Mouse (Mus musculus): ENCODE measurements around the gene Chchd1. TPM values are rescaled to one million over a fixed set of nuclear protein-coding genes. Genes with fewer than 3 reads are reported as not detected.
"Not testable (repeated sequence)": the region's sequence is repeated elsewhere in the genome, so short reads cannot be mapped to it uniquely, and the experiment has no call there.

The Chchd1 gene
- total RNA-seq, 2 experiments from 2014 or later, result 53.4 to 56.9 TPM

GRCm38 (mm10) chr14:20694884-20695760, 7.7 kb upstream of the Chchd1 start, which contains the start of gene Fut11:
Gene Fut11, plus strand, starts transcription at chr14:20694968.
- peak; percentile 86 to 88 for DNase-seq (ENCODE audit: low spot score in 2 of 2)
- no peak; the same call in 1 of the 2 replicates for TF ChIP-seq CTCF (conservative IDR thresholded peaks at IDR 0.05)
- H3K27ac ChIP-seq, result peak within 1 kb of the TSS; percentile 92
- peak within 1 kb of the TSS; percentile 100 for H3K4me3 ChIP-seq

GRCm38 (mm10) chr14:20695761-20696520, 6.9 kb upstream of the Chchd1 start:
- no peak for DNase-seq (ENCODE audit: low spot score in 2 of 2)
- Histone ChIP-seq H3K4me3 (peak overlapping the region; percentile 100), H3K27ac (peak overlapping the region; percentile 92)
- TF ChIP-seq CTCF (conservative IDR thresholded peaks at IDR 0.05), result no peak

- H3K4me3 ChIP-seq, result peak overlapping the region; percentile 100
- H3K27ac ChIP-seq, result peak overlapping the region; percentile 73
- DNase-seq (ENCODE audit: low spot score in 2 of 2), result peak; percentile 42 to 58
- peak; percentile 77 for TF ChIP-seq CTCF (conservative IDR thresholded peaks at IDR 0.05)
Observed at GRCm38 (mm10) chr14:20696986-20697385, 5.8 kb upstream of the Chchd1 start.

GRCm38 (mm10) chr14:20698515-20698914, 4.3 kb upstream of the Chchd1 start:
- Histone ChIP-seq H3K4me3 (peak overlapping the region; percentile 100), H3K27ac (peak overlapping the region; percentile 60; the same call in 1 of the 2 replicates)
- TF ChIP-seq CTCF (conservative IDR thresholded peaks at IDR 0.05), result no peak

GRCm38 (mm10) chr14:20700362-20700761, 2.4 kb upstream of the Chchd1 start:
- Histone ChIP-seq H3K4me3 (no peak overlapping the region), H3K27ac (no peak overlapping the region)
- no peak for DNase-seq (ENCODE audit: low spot score in 2 of 2)
- TF ChIP-seq CTCF (conservative IDR thresholded peaks at IDR 0.05), result no peak

More at GRCm38 (mm10) chr14:20698515-20698914, 4.3 kb upstream of the Chchd1 start:
- no peak for DNase-seq (ENCODE audit: low spot score in 2 of 2)

- H3K27ac ChIP-seq, result no peak overlapping the region; the same call in 1 of the 2 replicates
- no peak for TF ChIP-seq CTCF (conservative IDR thresholded peaks at IDR 0.05)
- H3K4me3 ChIP-seq, result peak overlapping the region; percentile 97
- no peak for DNase-seq (ENCODE audit: low spot score in 2 of 2)
Observed at GRCm38 (mm10) chr14:20701554-20701953, 1.3 kb upstream of the Chchd1 start.

- no peak for DNase-seq (ENCODE audit: low spot score in 2 of 2)
- H3K27ac ChIP-seq, result peak overlapping the region; percentile 96
- H3K4me3 ChIP-seq, result peak overlapping the region; percentile 97
- no peak for TF ChIP-seq CTCF (conservative IDR thresholded peaks at IDR 0.05)
Observed at GRCm38 (mm10) chr14:20702096-20702740, 588 bp upstream of the Chchd1 start.

GRCm38 (mm10) chr14:20703461-20703860, 655 bp downstream of the Chchd1 start:
- Histone ChIP-seq H3K27ac (peak overlapping the region; percentile 96), H3K4me3 (peak overlapping the region; percentile 97)
- DNase-seq (ENCODE audit: low spot score in 2 of 2), result not testable (repeated sequence)

- peak; percentile 85 to 89 for DNase-seq (ENCODE audit: low spot score in 2 of 2)
- Histone ChIP-seq H3K27ac (peak within 1 kb of the TSS; percentile 96), H3K4me3 (peak within 1 kb of the TSS; percentile 76)
- TF ChIP-seq CTCF (conservative IDR thresholded peaks at IDR 0.05), result peak; percentile 33
Observed at GRCm38 (mm10) chr14:20707201-20708190, 4.7 kb downstream of the Chchd1 start, which contains the start of gene Zswim8. Gene Zswim8, plus strand, starts transcription at chr14:20707552.

- Histone ChIP-seq H3K4me3 (peak overlapping the region; percentile 76), H3K27ac (peak overlapping the region; percentile 96)
- no peak for DNase-seq (ENCODE audit: low spot score in 2 of 2)
- TF ChIP-seq CTCF (conservative IDR thresholded peaks at IDR 0.05), result no peak
Observed at GRCm38 (mm10) chr14:20708239-20708638, 5.4 kb downstream of the Chchd1 start.

GRCm38 (mm10) chr14:20713832-20714231, 11.0 kb downstream of the Chchd1 start:
- no peak for TF ChIP-seq CTCF (conservative IDR thresholded peaks at IDR 0.05)
- H3K27ac ChIP-seq, result no peak overlapping the region
- no peak for DNase-seq (ENCODE audit: low spot score in 2 of 2)
- no peak overlapping the region for H3K4me3 ChIP-seq
